In the genomic region with DNA sequence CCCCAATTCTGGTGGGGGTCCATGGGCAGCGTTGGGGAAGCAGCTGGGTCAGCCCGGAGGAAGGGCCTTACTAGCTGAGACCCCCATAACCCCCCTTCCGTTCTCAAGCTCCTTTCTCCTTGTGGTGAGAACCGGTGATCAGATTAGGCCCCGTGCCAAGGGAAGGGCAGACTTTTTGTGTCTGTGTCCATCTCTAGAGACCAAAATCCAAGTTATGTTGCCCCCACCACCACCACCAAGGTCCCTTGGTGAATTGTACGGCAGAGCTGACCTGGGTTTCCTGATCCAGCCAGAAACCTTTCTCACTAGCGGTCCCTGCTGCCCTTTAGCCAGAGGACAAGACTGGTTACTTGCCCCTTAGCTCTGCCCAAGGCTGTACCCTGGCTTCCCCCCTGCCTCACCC, we compare ENCODE assay signal across 8 mouse cellular contexts. TPM values are rescaled to one million over a fixed set of nuclear protein-coding genes. Genes with fewer than 3 reads are reported as not detected.
DNase-seq lines count a peak whose midpoint lies in the region; ATAC-seq and TF ChIP-seq lines count a peak whose summit lies in the region.

No protein-coding gene starts in this region.

- no peak for DNase-seq in kidney, postnatal 0 days (ENCODE audit: low spot score)
- DNase-seq in kidney, adult 8-10 months = no peak
- DNase-seq in spleen, postnatal 4 days (ENCODE audit: low spot score in 2 of 2) = no peak
- DNase-seq in gastrocnemius, postnatal 25 days = no peak
- no peak for DNase-seq in right cerebral cortex, adult 18-20 months

- H3K9me3 ChIP-seq in kidney, postnatal 0 days (replicated peaks; ENCODE audit: low read length) = no peaks in the 10 kb centered on the region
- H3K9me3 ChIP-seq in embryonic facial prominence, embryonic 12.5 days = no peaks in the 10 kb centered on the region
- no peaks in the 10 kb centered on the region for H3K9me3 ChIP-seq in intestine, embryonic 15.5 days
- no peaks in the 10 kb centered on the region for H3K9me3 ChIP-seq in neural tube, embryonic 14.5 days (ENCODE audit: control insufficient read depth, low read length)

- H3K27me3 ChIP-seq in kidney, postnatal 0 days (ENCODE audit: insufficient read depth, low read length) = no peaks in the 10 kb centered on the region
- peaks cover 21% of the 10 kb centered on the region for H3K27me3 ChIP-seq in embryonic facial prominence, embryonic 12.5 days
- H3K27me3 ChIP-seq in intestine, embryonic 15.5 days (replicated peaks) = peaks cover 8% of the 10 kb centered on the region; the same call in 1 of the 2 replicates
- no peaks in the 10 kb centered on the region for H3K27me3 ChIP-seq in neural tube, embryonic 14.5 days (ENCODE audit: control insufficient read depth, insufficient read depth, low read length)

- peak overlapping the region; percentile 91 for H3K4me2 ChIP-seq in kidney, postnatal 0 days (ENCODE audit: low read length)
- peak overlapping the region; percentile 95 for H3K4me2 ChIP-seq in embryonic facial prominence, embryonic 12.5 days (replicated peaks)
- peak overlapping the region; percentile 93 for H3K4me2 ChIP-seq in intestine, embryonic 15.5 days (replicated peaks)
- peak overlapping the region; percentile 81 for H3K4me2 ChIP-seq in neural tube, embryonic 14.5 days (ENCODE audit: low read depth, low read length)

- peak overlapping the region; percentile 44 for H3K4me3 ChIP-seq in kidney, postnatal 0 days (replicated peaks; ENCODE audit: low read depth, low read length)
- peak overlapping the region; percentile 55 for H3K4me3 ChIP-seq in embryonic facial prominence, embryonic 12.5 days
- H3K4me3 ChIP-seq in intestine, embryonic 15.5 days (replicated peaks) = peak overlapping the region; percentile 50
- H3K4me3 ChIP-seq in neural tube, embryonic 14.5 days (ENCODE audit: low read depth, low read length) = peak overlapping the region; percentile 50

- WGBS in kidney, postnatal 0 days = 4% methylated on average over 7 of the region's 7 CpGs
- WGBS in embryonic facial prominence, embryonic 12.5 days = 6% methylated on average over 7 of the region's 7 CpGs
- WGBS in intestine, embryonic 15.5 days = 8% methylated on average over 7 of the region's 7 CpGs
- 1% methylated on average over 6 of the region's 7 CpGs for WGBS in neural tube, embryonic 14.5 days

- no peak for TF ChIP-seq CTCF in kidney, postnatal 0 days (IDR thresholded peaks at IDR 0.05; ENCODE audit: low read depth)

- H3K9ac ChIP-seq in kidney, postnatal 0 days (ENCODE audit: low read depth, low read length) = no peak overlapping the region
- peak overlapping the region; percentile 63 for H3K9ac ChIP-seq in embryonic facial prominence, embryonic 12.5 days
- H3K9ac ChIP-seq in intestine, embryonic 15.5 days = peak overlapping the region; percentile 34
- H3K9ac ChIP-seq in neural tube, embryonic 14.5 days (replicated peaks; ENCODE audit: low read depth, low read length) = peak overlapping the region; percentile 86

- ATAC-seq in kidney, postnatal 0 days (replicated peaks; ENCODE audit: low FRiP score, low read depth) = no peak
- ATAC-seq in embryonic facial prominence, embryonic 12.5 days (ENCODE audit: insufficient number of reproducible peaks, insufficient read depth, low FRiP score, low TSS enrichment) = no peak
- ATAC-seq in intestine, embryonic 15.5 days = no peak
- no peak; the same call in 1 of the 2 replicates for ATAC-seq in neural tube, embryonic 14.5 days (ENCODE audit: low read depth)

- H3K27ac ChIP-seq in kidney, postnatal 0 days = no peak overlapping the region
- H3K27ac ChIP-seq in embryonic facial prominence, embryonic 12.5 days = no peak overlapping the region
- no peak overlapping the region for H3K27ac ChIP-seq in intestine, embryonic 15.5 days
- H3K27ac ChIP-seq in neural tube, embryonic 14.5 days (ENCODE audit: low read depth, low read length) = peak overlapping the region; percentile 88

- no peaks in the 10 kb centered on the region for H3K36me3 ChIP-seq in kidney, postnatal 0 days (ENCODE audit: insufficient read depth, low read length)
- no peaks in the 10 kb centered on the region for H3K36me3 ChIP-seq in embryonic facial prominence, embryonic 12.5 days
- H3K36me3 ChIP-seq in intestine, embryonic 15.5 days = no peaks in the 10 kb centered on the region
- H3K36me3 ChIP-seq in neural tube, embryonic 14.5 days (ENCODE audit: control insufficient read depth, insufficient read depth, low read length) = no peaks in the 10 kb centered on the region

- 0 out of 2 replicates have a peak, but pooled peaks cover 3% of the 10 kb centered on the region for H3K4me1 ChIP-seq in kidney, postnatal 0 days (replicated peaks; ENCODE audit: insufficient read depth, low read length)
- no peaks in the 10 kb centered on the region for H3K4me1 ChIP-seq in embryonic facial prominence, embryonic 12.5 days
- H3K4me1 ChIP-seq in intestine, embryonic 15.5 days (replicated peaks) = peaks cover 4% of the 10 kb centered on the region
- H3K4me1 ChIP-seq in neural tube, embryonic 14.5 days (ENCODE audit: control insufficient read depth, insufficient read depth, low read length) = peaks cover 29% of the 10 kb centered on the region

RNA-seq across cellular contexts. Expression of a gene that starts 0.9 kb away (rescaled TPM):
- polyA plus RNA-seq in kidney, postnatal 0 days (2015; fragmentation: Nextera tagmentation; extraction: Ambion mirVana) = 0.64 and 0.75 TPM in 2 replicates
- polyA plus RNA-seq in embryonic facial prominence, embryonic 12.5 days (2016; fragmentation: Nextera tagmentation; extraction: Ambion mirVana) = 3.7 and 4.5 TPM in 2 replicates
- polyA plus RNA-seq in intestine, embryonic 15.5 days (2015; fragmentation: Nextera tagmentation; extraction: Ambion mirVana) = 1.7 and 2.6 TPM in 2 replicates
- polyA plus RNA-seq in neural tube, embryonic 14.5 days (2014; fragmentation: Nextera tagmentation; extraction: Ambion mirVana) = 50.9 and 51.3 TPM in 2 replicates
- 10 to 100 TPM; 20.1 to 23.5 TPM for total RNA-seq in gastrocnemius, postnatal 25 days (2021)

RNA-seq across cellular contexts. Expression of a gene that starts 37.4 kb away (rescaled TPM):
- not detected in 2 replicates for polyA plus RNA-seq in kidney, postnatal 0 days (2015; fragmentation: Nextera tagmentation; extraction: Ambion mirVana)
- polyA plus RNA-seq in embryonic facial prominence, embryonic 12.5 days (2016; fragmentation: Nextera tagmentation; extraction: Ambion mirVana) = not detected in 2 replicates
- polyA plus RNA-seq in intestine, embryonic 15.5 days (2015; fragmentation: Nextera tagmentation; extraction: Ambion mirVana) = not detected in 2 replicates
- not detected in 2 replicates for polyA plus RNA-seq in neural tube, embryonic 14.5 days (2014; fragmentation: Nextera tagmentation; extraction: Ambion mirVana)
- total RNA-seq in gastrocnemius, postnatal 25 days (2021) = not detected

RNA-seq across cellular contexts. Expression of a gene that starts 55.0 kb away (rescaled TPM):
- polyA plus RNA-seq in kidney, postnatal 0 days (2015; fragmentation: Nextera tagmentation; extraction: Ambion mirVana) = not detected in 2 replicates
- not detected in 2 replicates for polyA plus RNA-seq in embryonic facial prominence, embryonic 12.5 days (2016; fragmentation: Nextera tagmentation; extraction: Ambion mirVana)
- 0.36 and 0.57 TPM in 2 replicates for polyA plus RNA-seq in intestine, embryonic 15.5 days (2015; fragmentation: Nextera tagmentation; extraction: Ambion mirVana)
- polyA plus RNA-seq in neural tube, embryonic 14.5 days (2014; fragmentation: Nextera tagmentation; extraction: Ambion mirVana) = not detected in 2 replicates
- not detected for total RNA-seq in gastrocnemius, postnatal 25 days (2021)
